1 mouse cellular context compared by ENCODE assay signal in the genomic region with DNA sequence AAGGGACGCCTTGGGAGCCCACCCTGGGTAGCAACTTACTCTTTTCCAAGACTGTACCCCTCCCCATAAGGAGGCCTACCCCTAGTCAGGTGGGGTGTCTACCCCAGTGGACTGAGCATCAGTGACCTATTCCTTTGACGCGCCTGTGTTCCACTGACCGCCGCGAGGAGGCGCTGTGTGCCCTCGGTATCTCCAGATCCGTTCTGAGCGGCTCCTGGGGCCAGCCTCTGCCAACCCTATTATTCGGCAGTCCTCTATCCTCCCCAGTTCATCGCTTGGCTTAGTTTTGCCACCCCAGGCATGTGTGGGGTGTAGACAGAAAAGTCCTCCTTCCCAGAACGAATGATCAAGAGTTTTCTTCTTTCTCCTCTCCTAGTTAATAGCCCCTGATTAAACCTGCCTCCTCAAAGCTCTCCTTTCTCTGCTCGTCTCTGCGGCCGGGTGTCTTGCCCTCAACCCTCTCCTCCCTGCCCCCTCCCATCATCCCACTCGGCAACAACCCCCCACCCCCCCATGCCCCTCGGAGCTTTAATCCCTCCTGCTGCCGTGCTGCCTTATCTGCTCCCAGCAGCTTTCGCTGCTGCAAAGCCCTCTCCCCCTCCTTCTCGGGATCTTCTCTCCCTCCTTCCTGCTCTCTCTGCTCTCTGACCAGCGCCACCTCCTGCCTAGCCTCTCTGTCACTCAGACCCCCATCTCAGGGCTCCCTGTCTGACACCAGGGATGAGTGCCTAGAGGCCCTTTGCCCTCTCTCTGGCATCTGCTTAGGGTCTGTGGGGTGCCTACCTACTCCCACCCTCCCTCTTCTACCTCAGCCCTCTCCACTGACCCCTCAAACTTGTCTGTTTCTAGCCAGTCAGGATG.
TF ChIP-seq lines count a peak whose summit lies in the region.

No protein-coding gene starts in this region.

TF ChIP-seq in C2C12, 6 proteins besides CTCF, POLR2A, EP300 and RAD21 (continued from another document):
- TF ChIP-seq FOSL1 (IDR thresholded peaks at IDR 0.05; ENCODE audit: insufficient read depth, low read length, poor library complexity, severe bottlenecking), result no peak
